Mouse (Mus musculus): Measurements from ENCODE around the gene Kcnb1. TPM values are rescaled to one million over a fixed set of nuclear protein-coding genes. Genes with fewer than 3 reads are reported as not detected.
A peak's percentile ranks its signal among the peaks of the same experiment; 100 is the strongest.

The Kcnb1 gene
- total and polyA plus RNA-seq, 2 experiments from 2014 or later, result 6.4 to 29.8 TPM

GRCm38 (mm10) chr2:167056942-167057323 is 133.0 kb downstream of the Kcnb1 start:
- no peak for TF ChIP-seq CTCF (IDR thresholded peaks at IDR 0.05)
- DNase-seq (ENCODE audit: low spot score) (no peak), ATAC-seq (ENCODE audit: low FRiP score) (no peak)
- no peak overlapping the region for H3K27ac ChIP-seq (ENCODE audit: low read depth, low read length)
- 89% methylated on average over 5 of the region's 5 CpGs for WGBS
- H3K4me1 ChIP-seq (ENCODE audit: insufficient read depth, low read length), result 0 out of 2 replicates have a peak, but pooled peaks cover 7% of the 10 kb centered on the region
- no peak overlapping the region for H3K4me2 ChIP-seq (ENCODE audit: low read depth, low read length, poor library complexity, severe bottlenecking)
- no peaks in the 10 kb centered on the region for H3K27me3 ChIP-seq (ENCODE audit: insufficient read depth, low read length)
- H3K9me3 ChIP-seq (ENCODE audit: low read length), result no peaks in the 10 kb centered on the region
- no peak overlapping the region for H3K9ac ChIP-seq (replicated peaks; ENCODE audit: low read length, poor library complexity, severe bottlenecking)
- peaks cover 30% of the 10 kb centered on the region for H3K36me3 ChIP-seq (ENCODE audit: insufficient read depth, low read length)
- no peak overlapping the region for H3K4me3 ChIP-seq (ENCODE audit: low read depth, low read length)

GRCm38 (mm10) chr2:167056210-167056941 is 133.6 kb downstream of the Kcnb1 start:
- DNase-seq (ENCODE audit: low spot score), result no peak
- Histone ChIP-seq H3K27ac (ENCODE audit: low read depth, low read length) (no peak overlapping the region), H3K4me2 (ENCODE audit: low read depth, low read length, poor library complexity, severe bottlenecking) (no peak overlapping the region), H3K9me3 (ENCODE audit: low read length) (no peaks in the 10 kb centered on the region), H3K9ac (replicated peaks; ENCODE audit: low read length, poor library complexity, severe bottlenecking) (no peak overlapping the region), H3K27me3 (ENCODE audit: insufficient read depth, low read length) (no peaks in the 10 kb centered on the region), H3K4me3 (ENCODE audit: low read depth, low read length) (no peak overlapping the region), H3K36me3 (ENCODE audit: insufficient read depth, low read length) (peaks cover 30% of the 10 kb centered on the region), H3K4me1 (ENCODE audit: insufficient read depth, low read length) (0 out of 2 replicates have a peak, but pooled peaks cover 2% of the 10 kb centered on the region)
- 96% methylated on average over 15 of the region's 15 CpGs for WGBS
- no peak for ATAC-seq (ENCODE audit: low FRiP score)
- TF ChIP-seq CTCF (IDR thresholded peaks at IDR 0.05), result no peak

- ATAC-seq (ENCODE audit: low FRiP score), result no peak
- Histone ChIP-seq H3K4me3 (ENCODE audit: low read depth, low read length) (no peak overlapping the region), H3K9me3 (ENCODE audit: low read length) (no peaks in the 10 kb centered on the region), H3K9ac (replicated peaks; ENCODE audit: low read length, poor library complexity, severe bottlenecking) (no peak overlapping the region), H3K27me3 (ENCODE audit: insufficient read depth, low read length) (no peaks in the 10 kb centered on the region), H3K4me1 (ENCODE audit: insufficient read depth, low read length) (no peaks in the 10 kb centered on the region), H3K36me3 (ENCODE audit: insufficient read depth, low read length) (peaks cover 32% of the 10 kb centered on the region), H3K4me2 (ENCODE audit: low read depth, low read length, poor library complexity, severe bottlenecking) (no peak overlapping the region), H3K27ac (ENCODE audit: low read depth, low read length) (no peak overlapping the region)
- WGBS, result 75% methylated on average over 15 of the region's 15 CpGs
- DNase-seq (ENCODE audit: low spot score), result peak; percentile 63
- TF ChIP-seq CTCF (IDR thresholded peaks at IDR 0.05), result no peak
These were observed 134.6 kb downstream of the Kcnb1 start for GRCm38 (mm10) chr2:167055386-167055785.

- no peak for TF ChIP-seq CTCF (IDR thresholded peaks at IDR 0.05)
- Histone ChIP-seq H3K4me3 (ENCODE audit: low read depth, low read length) (no peak overlapping the region), H3K9me3 (ENCODE audit: low read length) (no peaks in the 10 kb centered on the region), H3K4me2 (ENCODE audit: low read depth, low read length, poor library complexity, severe bottlenecking) (no peak overlapping the region), H3K27ac (ENCODE audit: low read depth, low read length) (no peak overlapping the region), H3K9ac (replicated peaks; ENCODE audit: low read length, poor library complexity, severe bottlenecking) (no peak overlapping the region; the same call in 1 of the 2 replicates), H3K4me1 (ENCODE audit: insufficient read depth, low read length) (no peaks in the 10 kb centered on the region), H3K27me3 (ENCODE audit: insufficient read depth, low read length) (no peaks in the 10 kb centered on the region), H3K36me3 (ENCODE audit: insufficient read depth, low read length) (peaks cover 47% of the 10 kb centered on the region)
- ATAC-seq (ENCODE audit: low FRiP score), result no peak
- 48% methylated on average over 9 of the region's 9 CpGs for WGBS
- DNase-seq (ENCODE audit: low spot score), result peak; percentile 9
These were observed 136.7 kb downstream of the Kcnb1 start for GRCm38 (mm10) chr2:167053127-167053844.

- Histone ChIP-seq H3K27ac (ENCODE audit: low read depth, low read length) (no peak overlapping the region), H3K4me1 (ENCODE audit: insufficient read depth, low read length) (no peaks in the 10 kb centered on the region), H3K4me2 (ENCODE audit: low read depth, low read length, poor library complexity, severe bottlenecking) (no peak overlapping the region), H3K9ac (replicated peaks; ENCODE audit: low read length, poor library complexity, severe bottlenecking) (no peak overlapping the region), H3K27me3 (ENCODE audit: insufficient read depth, low read length) (no peaks in the 10 kb centered on the region), H3K9me3 (ENCODE audit: low read length) (no peaks in the 10 kb centered on the region), H3K36me3 (ENCODE audit: insufficient read depth, low read length) (peaks cover 49% of the 10 kb centered on the region), H3K4me3 (ENCODE audit: low read depth, low read length) (no peak overlapping the region)
- WGBS, result 90% methylated on average over 8 of the region's 8 CpGs
- DNase-seq (ENCODE audit: low spot score), result no peak
- no peak for TF ChIP-seq CTCF (IDR thresholded peaks at IDR 0.05)
- no peak for ATAC-seq (ENCODE audit: low FRiP score)
These were observed 141.1 kb downstream of the Kcnb1 start for GRCm38 (mm10) chr2:167048698-167049358.

Measured in midbrain, postnatal 0 days (tissue).